Mouse (Mus musculus) lung, embryonic 14.5 days (tissue): ENCODE data around the gene Etnk2. TPM values are rescaled to one million over a fixed set of nuclear protein-coding genes. Genes with fewer than 3 reads are reported as not detected.

Experiments used
- ATAC-seq: fragments of 200-750 bp; cut with Nextera tagmentation; 2 replicates; pipeline ENCODE4 v1.8.0; 2017; ENCODE audit warnings: mild to moderate bottlenecking, moderate TSS enrichment, moderate library complexity; ENCODE audit not compliant: insufficient read depth
- DNase-seq: peaks from one replicate; pipeline ENCODE4 v3.0.0-alpha.2; 2015
- H3K27ac ChIP-seq: fragments of 300-500 bp; sonication (generic); 2 replicates; pipeline ENCODE4 v1.5.1; 2014; ENCODE audit warnings: low read depth, mild to moderate bottlenecking, moderate library complexity
- H3K27me3 ChIP-seq: fragments of 300-500 bp; sonication (generic); 2 replicates; pipeline ENCODE4 v1.6.1; 2014; ENCODE audit warnings: low read length, control low read depth; ENCODE audit not compliant: insufficient read depth
- H3K36me3 ChIP-seq: fragments of 300-500 bp; sonication (generic); 2 replicates; pipeline ENCODE4 v1.6.1; 2014; ENCODE audit warnings: control low read depth; ENCODE audit not compliant: insufficient read depth
- H3K4me1 ChIP-seq: fragments of 300-500 bp; sonication (generic); 2 replicates; pipeline ENCODE4 v1.6.1; 2014; ENCODE audit warnings: antibody characterized with exemption, control low read depth; ENCODE audit not compliant: insufficient read depth
- H3K4me2 ChIP-seq: fragments of 300-500 bp; sonication (generic); 2 replicates; pipeline ENCODE4 v1.6.1; 2014; ENCODE audit warnings: mild to moderate bottlenecking
- H3K4me3 ChIP-seq: fragments of 300-500 bp; sonication (generic); 2 replicates; pipeline ENCODE4 v1.5.1; 2014; ENCODE audit warnings: low read depth, low read length
- H3K9ac ChIP-seq: fragments of 300-500 bp; sonication (generic); 2 replicates; pipeline ENCODE4 v1.6.1; 2014
- H3K9me3 ChIP-seq: fragments of 300-500 bp; sonication (generic); 2 replicates; pipeline ENCODE4 v1.6.1; 2016; ENCODE audit warnings: low read depth, low read length, control low read depth
- CTCF ChIP-seq: IDR thresholded peaks from 2 replicates; pipeline ENCODE4 v1.5.1; 2016; ENCODE audit warnings: antibody characterized with exemption, low read depth
- WGBS: fragments of 180-500 bp; shearing (Covaris S2); extraction: QIAGEN DNeasy Blood & Tissue Kit; methylation state at CpG from one replicate; pipeline ENCODE4 v1.1.7; 2014; 5-methylcytosine and 5-hydroxymethylcytosine counted together
- polyA plus RNA-seq: library from polyadenylated mRNA; unstranded; fragments of >200 nt; fragmentation: Nextera tagmentation; extraction: Ambion mirVana; gene quantifications from 2 replicates; pipeline ENCODE4 v1.2.1, GENCODE M21; 2014

Etnk2 gene
- polyA plus RNA-seq, 1 experiment from 2014 or later = 3.7 TPM

DNA sequence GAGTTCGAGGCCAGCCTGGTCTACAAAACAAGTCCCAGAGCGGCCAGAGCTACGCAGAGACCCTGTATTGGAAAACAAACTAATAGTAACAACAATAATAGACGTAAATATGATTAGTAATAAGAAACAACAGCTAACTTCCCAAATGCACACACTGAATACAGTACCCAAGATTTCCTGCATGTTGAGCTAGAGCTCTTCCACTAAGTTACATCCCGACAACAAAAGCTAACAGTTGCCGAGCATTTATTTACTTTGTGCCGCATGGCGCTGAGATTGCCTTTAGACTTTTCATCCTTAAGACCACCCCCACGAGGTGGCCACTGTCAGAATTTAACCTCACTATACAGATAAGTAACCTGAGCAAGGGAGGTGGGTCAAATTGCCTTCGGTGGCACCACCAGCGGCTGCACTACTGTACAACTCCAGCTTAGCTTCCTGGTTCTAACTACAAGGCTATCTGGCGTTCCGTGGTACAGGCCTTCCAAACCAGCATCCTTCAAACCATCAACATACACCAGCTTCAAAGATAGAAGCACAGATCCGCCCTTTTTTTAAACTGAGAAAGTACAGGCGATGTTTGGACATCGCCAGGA is 58.7 kb downstream of the Etnk2 start:
- Histone ChIP-seq H3K9ac (peak overlapping the region; percentile 77), H3K36me3 (no peaks in the 10 kb centered on the region), H3K9me3 (no peaks in the 10 kb centered on the region), H3K27me3 (no peaks in the 10 kb centered on the region; the same call in 1 of the 2 replicates), H3K4me1 (peaks cover 19% of the 10 kb centered on the region), H3K4me2 (peak overlapping the region; percentile 98), H3K27ac (no peak overlapping the region), H3K4me3 (peak overlapping the region; percentile 76)
- 31% methylated on average over 16 of the region's 16 CpGs for WGBS
- peak; percentile 14 for DNase-seq
- TF ChIP-seq CTCF = peak; percentile 17; the same call in 1 of the 2 replicates
- ATAC-seq = no peak

DNA sequence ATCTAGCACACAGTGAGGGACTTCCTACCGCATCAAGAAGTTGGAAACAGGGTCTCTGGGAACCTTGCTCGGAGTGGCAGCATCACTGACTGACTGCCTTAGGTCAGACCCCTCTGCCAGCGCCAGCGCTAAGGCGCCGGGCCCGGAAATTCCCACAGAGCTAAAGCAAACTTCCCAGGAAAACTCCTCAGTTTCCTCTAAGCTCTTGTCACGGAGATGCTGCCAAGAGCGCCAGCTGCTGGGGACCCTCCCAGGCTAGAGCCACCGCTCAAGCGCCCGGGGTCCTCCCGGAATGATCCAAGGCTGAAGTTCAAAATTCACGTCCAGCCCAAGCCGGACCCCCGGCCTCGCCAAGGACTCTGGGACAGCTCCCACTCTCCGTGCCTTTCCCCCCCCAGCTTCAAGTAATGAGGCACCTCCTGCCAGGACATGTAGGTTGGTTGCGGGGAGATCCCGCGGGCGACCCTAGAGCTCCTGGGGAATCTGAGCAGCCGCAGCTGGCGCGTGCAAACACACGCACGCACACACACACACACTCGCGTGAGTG is 59.3 kb downstream of the Etnk2 start:
- peaks cover 16% of the 10 kb centered on the region for H3K4me1 ChIP-seq
- peak overlapping the region; percentile 98 for H3K4me2 ChIP-seq
- H3K9me3 ChIP-seq = no peaks in the 10 kb centered on the region
- no peaks in the 10 kb centered on the region for H3K36me3 ChIP-seq
- H3K27me3 ChIP-seq = no peaks in the 10 kb centered on the region; the same call in 1 of the 2 replicates
- peak overlapping the region; percentile 77 for H3K9ac ChIP-seq
- DNase-seq = peak; percentile 80
- WGBS = under 1% methylated on average over 29 of the region's 29 CpGs
- ATAC-seq = 0 out of 2 replicates have a peak, but pooled peaks have one; percentile 13
- no peak for TF ChIP-seq CTCF
- H3K4me3 ChIP-seq = peak overlapping the region; percentile 76
- peak overlapping the region; percentile 46 for H3K27ac ChIP-seq

DNA sequence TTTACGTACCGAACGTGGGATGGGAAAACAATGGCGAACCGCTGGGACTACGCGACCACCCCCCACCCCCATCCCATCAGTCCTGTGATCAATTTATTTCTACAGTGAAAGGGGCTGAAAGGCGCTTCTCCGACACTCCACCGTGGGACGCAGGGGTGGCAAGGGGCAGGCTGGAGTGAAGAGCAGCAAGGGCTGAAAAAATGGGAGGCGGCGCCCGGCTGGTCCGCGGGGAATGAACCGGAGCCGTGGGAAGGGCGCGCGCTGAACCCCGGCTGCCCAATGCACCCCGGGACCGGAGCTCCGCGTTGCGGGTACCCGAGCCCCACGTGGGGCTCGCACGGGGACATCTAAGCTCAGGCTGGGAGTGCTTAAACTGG is 59.8 kb downstream of the Etnk2 start:
- Histone ChIP-seq H3K27me3 (no peaks in the 10 kb centered on the region; the same call in 1 of the 2 replicates), H3K9me3 (no peaks in the 10 kb centered on the region), H3K4me1 (peaks cover 12% of the 10 kb centered on the region), H3K9ac (peak overlapping the region; percentile 77), H3K4me3 (peak overlapping the region; percentile 76), H3K36me3 (no peaks in the 10 kb centered on the region), H3K4me2 (peak overlapping the region; percentile 98), H3K27ac (peak overlapping the region; percentile 90; the same call in 1 of the 2 replicates)
- peak; percentile 1; the same call in 1 of the 2 replicates for ATAC-seq
- peak; percentile 27 for DNase-seq
- TF ChIP-seq CTCF = no peak
- under 1% methylated on average over 31 of the region's 31 CpGs for WGBS

DNA sequence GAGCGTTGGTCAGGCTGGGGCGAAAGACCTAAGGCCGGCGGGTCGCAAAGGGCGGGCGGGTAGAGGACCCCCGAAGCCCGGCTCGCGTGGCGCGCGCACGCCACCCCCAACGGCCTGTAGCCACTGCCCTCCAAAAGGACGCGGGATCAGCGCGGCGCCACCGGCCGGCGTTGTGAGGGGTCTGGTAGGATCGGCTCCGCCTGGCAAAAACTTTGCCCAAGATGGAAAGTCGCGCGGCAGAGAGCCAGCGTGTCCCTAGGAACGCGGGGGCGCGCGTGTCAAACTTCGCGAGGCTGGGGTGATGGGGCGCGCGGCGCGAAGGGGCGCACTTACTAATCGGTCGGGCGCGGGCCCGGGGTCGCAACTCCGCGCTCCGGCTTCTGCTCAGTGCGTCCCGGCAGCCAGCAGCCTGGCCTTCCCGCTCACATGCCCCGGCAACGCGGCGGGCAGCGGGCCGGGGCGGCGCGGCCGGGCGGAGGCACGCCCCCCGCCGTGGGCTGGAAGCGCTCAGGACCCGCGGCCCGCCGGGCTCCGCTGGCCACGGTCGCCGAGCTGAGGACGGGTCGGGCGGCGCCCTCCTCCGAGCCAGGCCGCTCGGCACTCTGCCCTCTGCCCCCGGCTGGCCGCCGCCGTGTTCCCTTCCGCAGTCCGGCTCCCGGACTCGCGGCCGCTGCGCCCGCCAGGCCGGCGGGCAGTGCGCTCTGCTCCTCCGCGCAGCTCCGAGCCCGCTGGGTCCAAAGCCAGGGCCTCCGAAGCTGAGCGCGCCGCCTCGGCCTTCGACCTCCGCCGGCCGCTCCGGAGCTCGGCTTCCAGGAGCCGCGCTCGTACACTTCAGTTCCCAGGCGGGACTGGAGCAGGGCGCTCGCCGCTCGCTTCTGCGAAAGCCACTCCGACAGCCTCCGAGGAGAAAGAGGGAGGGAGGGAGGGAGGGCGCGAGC is 60.4 kb downstream of the Etnk2 start, which contains the start of gene Sox13:
Gene Sox13, minus strand, starts transcription at position 835 of the 938 bp plus-strand sequence.
- H3K36me3 ChIP-seq = no peaks in the 10 kb centered on the region
- H3K4me1 ChIP-seq = 0 out of 2 replicates have a peak, but pooled peaks cover 6% of the 10 kb centered on the region
- H3K9me3 ChIP-seq = no peaks in the 10 kb centered on the region; the same call in 1 of the 2 replicates
- peak within 1 kb of the TSS; percentile 90 for H3K27ac ChIP-seq
- peak; percentile 86 for DNase-seq
- H3K9ac ChIP-seq = peak within 1 kb of the TSS; percentile 77
- under 1% methylated on average over 118 of the region's 128 CpGs for WGBS
- H3K27me3 ChIP-seq = no peaks in the 10 kb centered on the region; the same call in 1 of the 2 replicates
- peak; percentile 80 for ATAC-seq
- peak within 1 kb of the TSS; percentile 98 for H3K4me2 ChIP-seq
- no peak for TF ChIP-seq CTCF
- peak within 1 kb of the TSS; percentile 76 for H3K4me3 ChIP-seq

DNA sequence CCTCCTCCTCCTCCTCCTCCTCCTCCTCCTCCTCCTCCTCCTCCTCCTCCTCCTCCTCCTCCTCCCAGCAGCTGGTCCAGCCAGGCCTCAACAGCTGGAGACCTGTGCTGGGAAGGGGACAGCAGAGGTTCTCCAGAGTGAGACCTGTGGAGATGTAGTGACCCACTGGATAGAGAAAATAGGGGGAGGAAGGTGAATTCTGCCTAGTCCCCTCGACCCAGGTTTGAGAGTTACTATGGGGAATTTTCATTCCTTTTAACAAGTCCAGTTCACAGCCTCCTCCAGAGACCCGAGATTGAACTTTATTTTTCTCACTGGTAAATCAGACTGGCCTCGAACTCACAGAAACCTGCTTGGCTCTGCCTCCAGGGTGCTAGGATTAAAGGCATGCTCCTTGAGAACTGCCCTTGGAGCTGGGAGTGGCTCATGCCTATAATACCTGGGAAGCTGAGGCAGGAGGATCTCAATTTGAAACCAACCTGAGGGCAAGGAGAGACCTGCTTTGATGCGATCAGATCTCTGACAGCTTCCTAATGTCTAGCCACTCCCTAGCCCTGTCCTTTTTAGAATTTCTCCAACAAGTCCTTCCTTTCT is 61.3 kb downstream of the Etnk2 start:
- no peak for DNase-seq
- H3K27me3 ChIP-seq = no peaks in the 10 kb centered on the region; the same call in 1 of the 2 replicates
- H3K27ac ChIP-seq = no peak overlapping the region
- 46% methylated on average over 4 of the region's 4 CpGs for WGBS
- ATAC-seq = peak; percentile 50; the same call in 1 of the 2 replicates
- H3K4me3 ChIP-seq = peak overlapping the region; percentile 76; the same call in 1 of the 2 replicates
- 0 out of 2 replicates have a peak overlapping the region, but pooled peaks have one; percentile 12 for H3K4me2 ChIP-seq
- TF ChIP-seq CTCF = no peak
- 0 out of 2 replicates have a peak, but pooled peaks cover 6% of the 10 kb centered on the region for H3K4me1 ChIP-seq
- no peaks in the 10 kb centered on the region for H3K36me3 ChIP-seq
- H3K9ac ChIP-seq = no peak overlapping the region
- peaks cover under 1% of the 10 kb centered on the region; the same call in 1 of the 2 replicates for H3K9me3 ChIP-seq

Other genes starting within 250 kb of the Etnk2 start
- gene Ppp1r15b, start 232.4 kb upstream of the Etnk2 start, polyA plus RNA-seq = 51.4 and 54.3 TPM in 2 replicates
- 6.7 and 10.2 TPM in 2 replicates for gene Plekha6, start 199.4 kb upstream of the Etnk2 start, polyA plus RNA-seq
- gene Golt1a, start 53.8 kb upstream of the Etnk2 start, polyA plus RNA-seq = 0.55 and 1.1 TPM in 2 replicates
- gene Kiss1, start 41.7 kb upstream of the Etnk2 start, polyA plus RNA-seq = 6.6 and 7.1 TPM in 2 replicates
- gene Ren1, start 13.1 kb upstream of the Etnk2 start, polyA plus RNA-seq = 0.80 and 0.86 TPM in 2 replicates
- gene Sox13, start 60.8 kb downstream of the Etnk2 start, polyA plus RNA-seq = 7.8 and 9.4 TPM in 2 replicates
- gene Snrpe, start 246.7 kb downstream of the Etnk2 start, polyA plus RNA-seq = 817 and 867 TPM in 2 replicates